Mouse (Mus musculus) brain, embryonic 14.5 days (tissue): ENCODE data around the gene Pcare. TPM values are rescaled to one million over a fixed set of nuclear protein-coding genes. Genes with fewer than 3 reads are reported as not detected.
A peak's percentile ranks its signal among the peaks of the same experiment; 100 is the strongest.

ENCODE experiments used
- DNase-seq: peaks from one replicate; pipeline ENCODE4 v3.0.0-alpha.2; 2011; ENCODE audit warnings: low read depth
- CTCF ChIP-seq: fragments of 200-500 bp; IDR thresholded peaks from 2 replicates; pipeline ENCODE4 v1.5.1; 2012; ENCODE audit warnings: inconsistent platforms, mild to moderate bottlenecking, moderate library complexity, borderline replicate concordance; ENCODE audit not compliant: insufficient read depth, insufficient read length; ENCODE audit errors: extremely low read depth
- POLR2A ChIP-seq: fragments of 200-500 bp; IDR thresholded peaks from 2 replicates; pipeline ENCODE4 v1.6.1; 2012; ENCODE audit warnings: mild to moderate bottlenecking, inconsistent platforms, borderline replicate concordance; ENCODE audit not compliant: poor library complexity, insufficient read depth, insufficient read length, severe bottlenecking; ENCODE audit errors: extremely low read depth
- polyA plus RNA-seq: library from polyadenylated mRNA; depleted of rRNA; stranded (reverse); fragments of >200 nt; gene quantifications from 2 replicates; pipeline ENCODE4 v1.2.3, GENCODE M21; 2012; rRNA removed

Gene Pcare
- polyA plus RNA-seq, 1 experiment: not detected

DNA sequence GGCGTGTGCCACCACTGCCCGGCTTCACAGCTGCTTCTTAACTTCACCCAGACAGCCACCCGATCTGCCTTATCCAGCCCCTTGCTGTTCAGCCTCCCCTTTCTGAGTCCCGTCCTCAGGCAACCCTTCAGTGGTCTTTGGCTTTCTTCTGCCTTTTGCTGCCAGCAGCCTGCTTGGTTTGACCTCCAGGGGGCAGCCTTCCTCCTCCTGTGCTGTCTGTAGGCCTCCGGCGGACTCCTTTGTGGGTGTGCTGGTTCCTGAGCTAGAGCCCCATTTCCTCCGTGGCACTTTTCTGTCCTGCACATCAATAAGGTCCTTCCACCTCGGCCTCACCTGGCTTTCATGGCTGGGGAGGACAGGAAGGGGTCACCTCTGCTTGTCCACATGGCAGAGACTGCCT is 58.9 kb downstream of the Pcare start:
- no peak for DNase-seq
- TF ChIP-seq CTCF (peak; percentile 38), POLR2A (no peak)

Other genes with a start within 250 kb of the Pcare start
- 5.6 and 6.8 TPM in 2 replicates for gene Ndc80, start 226.0 kb downstream of the Pcare start, polyA plus RNA-seq
- 0.70 and 0.81 TPM in 2 replicates for gene Spdya, start 200.8 kb downstream of the Pcare start, polyA plus RNA-seq
- 26.9 and 44.8 TPM in 2 replicates for gene Wdr43, start 137.0 kb downstream of the Pcare start, polyA plus RNA-seq
- gene Togaram2, start 79.6 kb downstream of the Pcare start, polyA plus RNA-seq: 0.61 and 0.68 TPM in 2 replicates
- 16.7 and 18.0 TPM in 2 replicates for gene Clip4, start 15.6 kb upstream of the Pcare start, polyA plus RNA-seq